Comparison of ENCODE assay signal across 8 mouse cellular contexts in the genomic region with DNA sequence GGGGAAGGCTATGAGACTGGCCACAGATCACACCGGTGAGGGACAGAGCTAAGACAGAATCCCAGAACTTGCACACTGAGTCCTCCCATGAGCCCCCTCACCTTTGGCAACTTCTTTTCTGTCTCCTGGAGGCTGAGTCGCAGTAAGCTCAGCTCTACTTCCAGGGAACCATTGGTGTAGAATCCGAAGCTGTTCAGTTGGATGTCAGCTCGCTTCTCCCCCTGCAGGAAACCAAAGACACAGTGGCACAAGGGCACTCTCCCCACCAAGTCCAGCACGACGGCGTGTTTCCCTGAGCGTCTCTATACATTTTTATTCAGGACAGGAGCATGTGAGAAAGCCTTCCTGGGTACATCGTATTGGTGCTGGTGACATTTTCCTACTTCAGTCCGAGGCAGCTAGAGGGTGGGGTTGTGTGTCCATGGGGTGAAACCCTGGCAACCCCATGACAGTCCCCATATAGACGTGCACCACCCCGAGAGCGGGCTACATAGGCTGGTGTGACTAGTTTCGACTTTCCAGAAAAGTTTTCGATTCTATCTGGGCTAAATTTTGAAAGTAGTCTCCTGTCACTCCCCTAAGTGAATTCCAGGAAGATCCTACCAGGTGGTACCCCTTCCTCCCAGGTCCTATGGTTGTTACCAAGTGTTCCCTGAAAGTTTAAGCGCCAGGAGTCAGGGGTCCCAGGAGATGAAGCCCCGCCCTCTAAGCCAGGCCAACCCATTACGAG. TPM values are rescaled to one million over a fixed set of nuclear protein-coding genes. Genes with fewer than 3 reads are reported as not detected.
A peak's percentile ranks its signal among the peaks of the same experiment; 100 is the strongest.
DNase-seq lines count a peak whose midpoint lies in the region; ATAC-seq and TF ChIP-seq lines count a peak whose summit lies in the region.

No protein-coding gene starts in this region.

- peak overlapping the region; percentile 72 for H3K4me2 ChIP-seq in heart, embryonic 14.5 days (ENCODE audit: low read length)
- peak overlapping the region; percentile 67 for H3K4me2 ChIP-seq in embryonic facial prominence, embryonic 11.5 days (ENCODE audit: low read depth, low read length)
- peak overlapping the region; percentile 77 for H3K4me2 ChIP-seq in limb, embryonic 12.5 days
- H3K4me2 ChIP-seq in neural tube, embryonic 15.5 days = peak overlapping the region; percentile 64

- H3K27ac ChIP-seq in heart, embryonic 14.5 days (replicated peaks in 1 of 2; ENCODE audit: control insufficient read depth in 1 of 2, insufficient read depth in 1 of 2, low read depth in 2 of 2, low read length in 2 of 2) = peak overlapping the region; percentile 91
- H3K27ac ChIP-seq in embryonic facial prominence, embryonic 11.5 days (replicated peaks; ENCODE audit: low read depth, low read length) = peak overlapping the region; percentile 89
- peak overlapping the region; percentile 95 for H3K27ac ChIP-seq in limb, embryonic 12.5 days
- peak overlapping the region; percentile 99 for H3K27ac ChIP-seq in neural tube, embryonic 15.5 days (replicated peaks)

- ATAC-seq in heart, embryonic 14.5 days (ENCODE audit: insufficient number of reproducible peaks, insufficient read depth, low FRiP score, low read depth) = peak; percentile 46; the same call in 1 of the 2 replicates
- ATAC-seq in embryonic facial prominence, embryonic 11.5 days (replicated peaks; ENCODE audit: insufficient number of reproducible peaks, low FRiP score, low TSS enrichment, low read depth) = peak; percentile 0; the same call in 1 of the 2 replicates
- peak; percentile 1; the same call in 1 of the 2 replicates for ATAC-seq in limb, embryonic 12.5 days (ENCODE audit: insufficient number of reproducible peaks, insufficient read depth, low FRiP score, low TSS enrichment, low read depth)
- ATAC-seq in neural tube, embryonic 15.5 days (ENCODE audit: low FRiP score) = peak; percentile 0; the same call in 1 of the 2 replicates
- no peak for ATAC-seq in inflammation-experienced regulatory T-cells, adult 6 months

- H3K9me3 ChIP-seq in heart, embryonic 14.5 days (ENCODE audit: control insufficient read depth, low read length) = no peaks in the 10 kb centered on the region
- H3K9me3 ChIP-seq in E14TG2a.4 (ENCODE audit: low read length) = no peaks in the 10 kb centered on the region
- H3K9me3 ChIP-seq in embryonic facial prominence, embryonic 11.5 days (replicated peaks; ENCODE audit: control insufficient read depth, low read length) = no peaks in the 10 kb centered on the region
- H3K9me3 ChIP-seq in limb, embryonic 12.5 days = 0 out of 2 replicates have a peak, but pooled peaks cover under 1% of the 10 kb centered on the region
- H3K9me3 ChIP-seq in neural tube, embryonic 15.5 days (replicated peaks) = no peaks in the 10 kb centered on the region

- no peaks in the 10 kb centered on the region for H3K27me3 ChIP-seq in heart, embryonic 14.5 days (ENCODE audit: control insufficient read depth, insufficient read depth, low read length)
- H3K27me3 ChIP-seq in E14TG2a.4 (ENCODE audit: insufficient read depth, low read length) = no peaks in the 10 kb centered on the region
- H3K27me3 ChIP-seq in embryonic facial prominence, embryonic 11.5 days (ENCODE audit: control insufficient read depth, insufficient read depth, low read length) = no peaks in the 10 kb centered on the region
- no peaks in the 10 kb centered on the region for H3K27me3 ChIP-seq in limb, embryonic 12.5 days
- no peaks in the 10 kb centered on the region for H3K27me3 ChIP-seq in neural tube, embryonic 15.5 days (replicated peaks)

- H3K4me3 ChIP-seq in heart, embryonic 14.5 days (ENCODE audit: control insufficient read depth in 1 of 2, insufficient read depth in 1 of 2, low read depth in 1 of 2, low read length in 2 of 2) = peak overlapping the region; percentile 76 to 77
- peak overlapping the region; percentile 97 for H3K4me3 ChIP-seq in E14TG2a.4 (replicated peaks; ENCODE audit: low read length)
- peak overlapping the region; percentile 64 for H3K4me3 ChIP-seq in embryonic facial prominence, embryonic 11.5 days (ENCODE audit: low read depth, low read length)
- peak overlapping the region; percentile 65 for H3K4me3 ChIP-seq in limb, embryonic 12.5 days (replicated peaks)
- peak overlapping the region; percentile 74 for H3K4me3 ChIP-seq in neural tube, embryonic 15.5 days (replicated peaks)

- DNase-seq in heart, adult 9 months (ENCODE audit: low spot score in 2 of 2) = no peak
- DNase-seq in embryonic facial prominence, embryonic 11.5 days (ENCODE audit: low spot score) = peak; percentile 85
- DNase-seq in adrenal gland, adult 18-20 months (ENCODE audit: low spot score in 2 of 2) = no peak

- WGBS in heart, embryonic 14.5 days = 3% methylated on average over 18 of the region's 18 CpGs
- 5% methylated on average over 18 of the region's 18 CpGs for WGBS in embryonic facial prominence, embryonic 11.5 days
- WGBS in limb, embryonic 12.5 days = 5% methylated on average over 18 of the region's 18 CpGs
- 6% methylated on average over 18 of the region's 18 CpGs for WGBS in neural tube, embryonic 15.5 days

- H3K36me3 ChIP-seq in heart, embryonic 14.5 days (ENCODE audit: control insufficient read depth, insufficient read depth, low read length) = peaks cover 26% of the 10 kb centered on the region
- peaks cover 48% of the 10 kb centered on the region for H3K36me3 ChIP-seq in E14TG2a.4 (ENCODE audit: insufficient read depth, low read length)
- H3K36me3 ChIP-seq in embryonic facial prominence, embryonic 11.5 days (replicated peaks; ENCODE audit: control insufficient read depth, insufficient read depth, low read depth, low read length) = no peaks in the 10 kb centered on the region; the same call in none of the 2 replicates
- peaks cover 28% of the 10 kb centered on the region for H3K36me3 ChIP-seq in limb, embryonic 12.5 days
- peaks cover 10% of the 10 kb centered on the region for H3K36me3 ChIP-seq in neural tube, embryonic 15.5 days

- no peak for TF ChIP-seq CTCF in E14TG2a.4 (conservative IDR thresholded peaks at IDR 0.05; ENCODE audit: low read length)

- peak overlapping the region; percentile 80 for H3K9ac ChIP-seq in heart, embryonic 14.5 days (ENCODE audit: low read length)
- peak overlapping the region; percentile 86 for H3K9ac ChIP-seq in embryonic facial prominence, embryonic 11.5 days (replicated peaks; ENCODE audit: low read length)
- peak overlapping the region; percentile 75 for H3K9ac ChIP-seq in limb, embryonic 12.5 days (replicated peaks)
- H3K9ac ChIP-seq in neural tube, embryonic 15.5 days (replicated peaks) = peak overlapping the region; percentile 77

- H3K4me1 ChIP-seq in heart, embryonic 14.5 days (ENCODE audit: control insufficient read depth in 2 of 2, insufficient read depth in 2 of 2, low read length in 2 of 2) = peaks cover 13 to 20% of the 10 kb centered on the region in 2 experiments
- H3K4me1 ChIP-seq in E14TG2a.4 (replicated peaks; ENCODE audit: low read depth, low read length) = peaks cover 43% of the 10 kb centered on the region
- H3K4me1 ChIP-seq in embryonic facial prominence, embryonic 11.5 days (ENCODE audit: control insufficient read depth, insufficient read depth, low read length) = peaks cover 4% of the 10 kb centered on the region
- peaks cover 26% of the 10 kb centered on the region for H3K4me1 ChIP-seq in limb, embryonic 12.5 days (replicated peaks)
- H3K4me1 ChIP-seq in neural tube, embryonic 15.5 days = peaks cover 43% of the 10 kb centered on the region

RNA-seq across cellular contexts. Expression of a gene that starts 1.4 kb away (rescaled TPM):
- polyA plus RNA-seq in heart, embryonic 14.5 days (2014; fragmentation: Nextera tagmentation; extraction: Ambion mirVana) = 27.4 and 29.0 TPM in 2 replicates
- 26.9 and 27.6 TPM in 2 replicates for polyA plus RNA-seq in embryonic facial prominence, embryonic 11.5 days (2014; fragmentation: Nextera tagmentation; extraction: Ambion mirVana)
- polyA plus RNA-seq in limb, embryonic 12.5 days (2016; fragmentation: Nextera tagmentation; extraction: Ambion mirVana) = 30.0 and 31.1 TPM in 2 replicates
- 23.3 and 27.6 TPM in 2 replicates for polyA plus RNA-seq in neural tube, embryonic 15.5 days (2015; fragmentation: Nextera tagmentation; extraction: Ambion mirVana)
- 10 to 100 TPM; 72.4 to 89.6 TPM for total RNA-seq in adrenal gland, adult 18-20 months (2021)
- 10 to 100 TPM; 49.0 to 66.3 (median 56.5) TPM for polyA plus RNA-seq in inflammation-experienced regulatory T-cells, adult 6 months (2017; shearing (Covaris generic))

RNA-seq across cellular contexts. Expression of a gene that starts 2.4 kb away (rescaled TPM):
- polyA plus RNA-seq in heart, embryonic 14.5 days (2014; fragmentation: Nextera tagmentation; extraction: Ambion mirVana) = 32.9 and 33.0 TPM in 2 replicates
- polyA plus RNA-seq in embryonic facial prominence, embryonic 11.5 days (2014; fragmentation: Nextera tagmentation; extraction: Ambion mirVana) = 25.3 and 27.2 TPM in 2 replicates
- polyA plus RNA-seq in limb, embryonic 12.5 days (2016; fragmentation: Nextera tagmentation; extraction: Ambion mirVana) = 30.4 and 36.5 TPM in 2 replicates
- polyA plus RNA-seq in neural tube, embryonic 15.5 days (2015; fragmentation: Nextera tagmentation; extraction: Ambion mirVana) = 9.3 and 15.9 TPM in 2 replicates
- total RNA-seq in adrenal gland, adult 18-20 months (2021) = 10 to 100 TPM; 53.4 to 61.0 TPM
- polyA plus RNA-seq in inflammation-experienced regulatory T-cells, adult 6 months (2017; shearing (Covaris generic)) = 1 to 10 TPM; 1.0 to 4.4 (median 3.6) TPM

RNA-seq across cellular contexts. Expression of a gene that starts 18.9 kb away (rescaled TPM):
- polyA plus RNA-seq in heart, embryonic 14.5 days (2014; fragmentation: Nextera tagmentation; extraction: Ambion mirVana) = 0.74 and 1.00 TPM in 2 replicates
- 0.35 and 0.46 TPM in 2 replicates for polyA plus RNA-seq in embryonic facial prominence, embryonic 11.5 days (2014; fragmentation: Nextera tagmentation; extraction: Ambion mirVana)
- polyA plus RNA-seq in limb, embryonic 12.5 days (2016; fragmentation: Nextera tagmentation; extraction: Ambion mirVana) = 0.08 and 1.00 TPM in 2 replicates
- 3.7 and 4.0 TPM in 2 replicates for polyA plus RNA-seq in neural tube, embryonic 15.5 days (2015; fragmentation: Nextera tagmentation; extraction: Ambion mirVana)
- 100 to 1,000 TPM; 184 to 696 TPM for total RNA-seq in adrenal gland, adult 18-20 months (2021)
- 1 to 10 TPM; 1.0 to 3.6 (median 1.8) TPM for polyA plus RNA-seq in inflammation-experienced regulatory T-cells, adult 6 months (2017; shearing (Covaris generic))

RNA-seq across cellular contexts. Expression of a gene that starts 32.1 kb away (rescaled TPM):
- 1.4 and 2.2 TPM in 2 replicates for polyA plus RNA-seq in heart, embryonic 14.5 days (2014; fragmentation: Nextera tagmentation; extraction: Ambion mirVana)
- 2.3 and 2.7 TPM in 2 replicates for polyA plus RNA-seq in embryonic facial prominence, embryonic 11.5 days (2014; fragmentation: Nextera tagmentation; extraction: Ambion mirVana)
- polyA plus RNA-seq in limb, embryonic 12.5 days (2016; fragmentation: Nextera tagmentation; extraction: Ambion mirVana) = 1.8 and 1.9 TPM in 2 replicates
- polyA plus RNA-seq in neural tube, embryonic 15.5 days (2015; fragmentation: Nextera tagmentation; extraction: Ambion mirVana) = 1.6 and 10.9 TPM in 2 replicates
- 1 to 10 TPM; 2.6 to 4.0 TPM for total RNA-seq in adrenal gland, adult 18-20 months (2021)
- 10 to 100 TPM; 66.1 to 89.2 (median 85.7) TPM for polyA plus RNA-seq in inflammation-experienced regulatory T-cells, adult 6 months (2017; shearing (Covaris generic))

RNA-seq across cellular contexts. Expression of a gene that starts 52.9 kb away (rescaled TPM):
- polyA plus RNA-seq in heart, embryonic 14.5 days (2014; fragmentation: Nextera tagmentation; extraction: Ambion mirVana) = not detected in 2 replicates
- polyA plus RNA-seq in embryonic facial prominence, embryonic 11.5 days (2014; fragmentation: Nextera tagmentation; extraction: Ambion mirVana) = 0.25 TPM in 1 of 2 replicates, not detected in the other
- polyA plus RNA-seq in limb, embryonic 12.5 days (2016; fragmentation: Nextera tagmentation; extraction: Ambion mirVana) = 0.18 and 0.33 TPM in 2 replicates
- polyA plus RNA-seq in neural tube, embryonic 15.5 days (2015; fragmentation: Nextera tagmentation; extraction: Ambion mirVana) = 0.37 TPM in 1 of 2 replicates, not detected in the other
- under 1 TPM in 1 of 2 experiments, not detected in 1; 0.36 TPM for total RNA-seq in adrenal gland, adult 18-20 months (2021)
- 10 to 100 TPM; 13.3 to 15.2 (median 14.1) TPM for polyA plus RNA-seq in inflammation-experienced regulatory T-cells, adult 6 months (2017; shearing (Covaris generic))
